Mouse (Mus musculus) brain, embryonic 18.5 days (tissue): ENCODE results near the gene Vmn1r22.
"Not testable (repeated sequence)": the region's sequence is repeated elsewhere in the genome, so short reads cannot be mapped to it uniquely, and the experiment has no call there.

Experiments
- DNase-seq: peaks from one replicate; pipeline ENCODE4 v3.0.0-alpha.2; 2012; ENCODE audit warnings: low read depth, low spot score

Vmn1r22 gene

DNA sequence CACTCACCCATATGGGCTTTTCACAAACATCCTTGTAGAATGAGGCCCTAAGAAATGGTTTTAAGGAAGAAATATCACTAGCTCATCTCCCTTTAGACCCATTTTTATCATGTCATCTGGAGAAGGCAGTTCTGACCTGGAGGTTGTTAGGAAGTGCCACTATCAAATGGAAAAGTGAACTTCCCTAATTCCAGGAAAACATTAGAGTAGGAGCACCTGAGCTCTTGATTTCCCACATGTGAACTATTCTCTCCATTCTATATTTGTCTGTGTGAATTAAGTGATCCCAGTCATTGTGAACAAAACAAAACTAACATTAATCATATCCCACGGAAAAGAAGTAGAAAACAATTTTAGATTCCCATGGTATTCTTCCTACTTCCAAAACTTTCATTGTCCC is at the start of gene Vmn1r22:
Vmn1r22 (minus strand) TSS at position 101 of the 400 bp plus-strand sequence.
- no peak for DNase-seq

DNA sequence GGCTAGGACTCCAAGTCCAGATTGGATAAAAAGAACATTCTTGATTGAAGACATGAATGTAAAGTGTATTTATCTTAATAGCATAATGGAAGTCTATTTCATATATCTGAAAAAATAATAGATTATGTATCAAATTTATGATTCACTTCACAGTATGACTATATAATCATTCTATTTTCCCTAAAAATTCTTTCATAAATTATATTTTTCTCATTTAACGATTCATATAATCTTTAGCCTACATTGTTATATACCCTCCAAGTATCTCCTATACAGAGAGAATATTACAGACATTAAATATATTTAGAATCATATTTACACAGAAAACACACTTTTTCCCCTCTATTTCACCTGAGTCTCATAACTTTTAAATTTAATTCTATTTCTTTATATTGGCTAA is 18.9 kb upstream of the Vmn1r22 start, which contains the start of gene Vmn1r23:
Vmn1r23 (minus strand) TSS at position 101 of the 400 bp plus-strand sequence.
- no peak for DNase-seq

DNA sequence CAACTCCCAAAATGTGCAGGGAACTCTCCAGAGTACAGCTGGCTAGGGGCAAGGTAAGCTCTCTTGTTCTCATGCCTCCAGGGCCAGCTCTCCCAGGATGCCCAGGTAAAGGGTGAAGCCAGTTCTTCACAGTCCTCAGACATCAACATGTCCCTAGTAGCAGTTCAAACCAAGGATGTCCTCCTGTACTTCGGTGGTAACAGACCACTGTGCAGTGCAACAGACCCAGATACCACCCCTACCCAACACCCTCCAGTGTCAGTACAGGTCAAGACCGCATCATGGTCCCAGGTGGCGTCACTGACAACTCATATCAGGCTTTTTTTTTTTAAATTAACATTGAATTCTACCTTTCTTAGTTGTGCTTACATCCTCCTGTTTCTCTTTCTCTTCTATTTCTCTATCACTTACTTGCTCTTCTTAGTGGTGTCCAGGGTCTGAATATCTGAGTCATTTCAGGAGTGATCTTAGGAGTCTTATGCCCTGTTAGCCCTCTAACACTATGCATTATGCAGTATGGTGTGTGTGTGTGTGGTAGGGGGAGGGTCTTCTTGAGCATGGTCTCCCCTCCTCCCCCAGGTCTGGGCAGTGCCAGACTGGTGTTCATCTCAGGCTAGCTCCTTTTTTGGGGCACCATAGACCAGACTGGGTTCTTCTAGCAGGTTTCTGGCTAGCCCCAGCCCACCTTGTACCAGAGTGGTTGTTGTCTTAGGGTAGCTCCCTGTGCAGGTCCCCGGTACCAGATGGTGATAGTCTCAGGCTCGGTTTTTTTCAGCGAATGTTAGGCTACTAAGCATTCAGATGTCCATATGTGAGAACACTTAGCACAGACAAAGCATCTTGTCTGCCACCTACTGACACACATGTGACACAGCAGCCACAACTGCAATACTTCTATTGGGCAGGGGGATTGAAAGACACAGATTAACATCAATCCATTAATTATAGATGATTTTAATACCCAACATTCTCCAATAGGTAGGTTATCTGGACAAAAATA is 48.5 kb downstream of the Vmn1r22 start:
- DNase-seq = peak; percentile 12

DNA sequence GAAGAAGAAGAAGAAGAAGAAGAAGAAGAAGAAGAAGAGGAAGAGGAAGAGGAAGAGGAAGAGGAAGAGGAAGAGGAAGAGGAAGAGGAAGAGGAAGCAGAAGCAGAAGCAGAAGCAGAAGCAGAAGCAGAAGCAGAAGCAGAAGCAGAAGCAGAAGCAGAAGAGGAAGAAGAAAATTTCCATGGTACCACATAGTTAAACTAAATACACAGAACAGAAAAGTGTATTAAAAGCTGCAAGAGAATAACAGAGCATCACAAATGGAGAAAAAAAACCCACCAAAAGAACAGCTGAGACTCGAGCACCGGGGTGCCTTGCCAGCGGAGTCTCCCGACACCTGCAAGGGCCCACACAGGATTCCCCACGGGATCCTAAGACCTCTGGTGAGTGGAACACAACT is 56.7 kb downstream of the Vmn1r22 start:
- not testable (repeated sequence) for DNase-seq

DNA sequence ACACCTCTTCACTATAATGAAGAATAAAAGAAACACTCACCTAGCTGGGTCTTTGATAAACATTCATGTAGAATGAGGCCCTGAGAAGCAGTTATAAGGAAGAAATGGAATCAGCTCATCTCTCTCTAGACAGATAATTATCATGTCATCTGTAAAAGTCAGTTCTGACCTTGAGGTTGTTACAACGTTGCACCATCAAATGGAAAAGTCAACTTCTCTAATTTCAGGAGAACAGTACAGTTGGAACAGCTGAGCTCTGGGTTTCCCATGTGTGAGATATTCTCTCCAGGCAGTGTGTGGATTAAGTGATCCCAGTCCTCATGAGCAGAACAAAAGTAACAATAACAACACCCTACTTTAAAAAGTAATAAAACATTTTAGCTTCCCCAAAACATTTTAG is 57.5 kb downstream of the Vmn1r22 start, which contains the start of gene Vmn1r21:
Vmn1r21 (minus strand) TSS at position 58 of the 400 bp plus-strand sequence.
- no peak for DNase-seq
